Mouse (Mus musculus): Measurements from ENCODE around the gene Il3ra. TPM values are rescaled to one million over a fixed set of nuclear protein-coding genes. Genes with fewer than 3 reads are reported as not detected.
A peak's percentile ranks its signal among the peaks of the same experiment; 100 is the strongest.

Il3ra gene
- polyA plus RNA-seq, 1 experiment from 2014 or later = 2.1 TPM

DNA sequence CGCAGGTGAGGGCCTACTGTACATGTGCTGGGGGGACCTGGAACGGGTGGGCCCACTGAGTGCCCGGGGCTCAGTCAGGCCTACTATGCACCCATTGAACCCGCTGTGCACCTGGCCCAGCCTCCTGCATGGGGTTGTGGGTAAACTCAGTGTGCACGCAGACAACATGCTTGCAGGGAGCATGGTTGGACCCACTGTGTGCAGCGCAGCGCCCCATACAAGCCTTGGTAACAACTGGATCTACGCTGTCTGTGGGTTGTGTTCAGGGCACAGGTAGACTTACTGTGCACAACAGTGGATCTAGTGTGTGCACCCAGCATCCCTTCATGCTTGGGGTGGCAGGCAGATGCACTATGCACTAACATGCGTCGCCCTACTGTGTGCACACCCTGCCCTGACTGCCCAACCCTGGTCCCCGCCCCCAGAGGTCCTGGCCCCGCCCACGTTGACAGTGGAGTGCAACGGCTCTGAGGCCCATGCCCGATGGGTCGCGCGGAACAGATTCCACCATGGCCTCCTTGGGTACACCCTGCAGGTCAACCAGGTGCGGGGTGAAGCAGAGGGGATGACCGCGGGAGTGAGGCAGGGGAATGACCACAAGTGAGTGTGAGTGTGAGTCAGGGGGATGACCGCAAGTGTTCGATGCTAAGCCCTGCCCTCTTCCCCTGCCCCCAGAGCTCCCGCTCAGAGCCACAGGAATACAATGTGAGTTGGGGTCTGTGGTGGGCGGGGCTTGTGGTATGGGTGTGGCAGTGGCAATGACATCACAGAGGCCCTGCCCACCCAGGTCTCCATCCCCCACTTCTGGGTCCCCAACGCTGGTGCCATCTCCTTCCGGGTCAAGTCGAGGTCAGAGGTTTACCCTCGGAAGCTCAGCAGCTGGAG, 4.4 kb downstream of the Il3ra start:
- no peak for ATAC-seq (replicated peaks)
- Histone ChIP-seq H3K4me1 (0 out of 2 replicates have a peak, but pooled peaks cover 7% of the 10 kb centered on the region), H3K36me3 (no peaks in the 10 kb centered on the region), H3K4me3 (no peak overlapping the region), H3K4me2 (replicated peaks) (no peak overlapping the region), H3K27me3 (no peaks in the 10 kb centered on the region), H3K9ac (replicated peaks) (no peak overlapping the region), H3K9me3 (peaks cover 24% of the 10 kb centered on the region), H3K27ac (replicated peaks) (no peak overlapping the region)
- 96% methylated on average over 29 of the region's 29 CpGs for WGBS

DNA sequence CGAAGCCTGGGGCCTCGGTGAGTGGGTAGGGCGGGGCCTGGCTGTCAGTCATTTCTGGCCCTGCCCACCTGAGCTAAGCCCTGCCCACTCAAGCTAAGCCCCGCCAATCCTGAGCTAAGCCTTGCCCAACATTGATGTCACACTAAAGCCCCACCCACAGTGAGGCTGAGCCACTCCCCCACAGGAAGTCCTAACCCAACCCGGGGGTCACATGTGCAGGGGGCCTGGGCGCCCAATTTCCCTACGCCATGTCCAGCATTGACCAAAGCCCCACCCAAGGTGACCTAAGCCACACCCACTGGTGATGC, 5.0 kb downstream of the Il3ra start:
- 96% methylated on average over 7 of the region's 7 CpGs for WGBS

GRCm38 (mm10) chr14:14351721-14352590, 5.9 kb downstream of the Il3ra start:
- Histone ChIP-seq H3K4me3 (no peak overlapping the region), H3K36me3 (no peaks in the 10 kb centered on the region), H3K9me3 (peaks cover 24% of the 10 kb centered on the region), H3K4me2 (replicated peaks) (no peak overlapping the region), H3K4me1 (no peaks in the 10 kb centered on the region), H3K27ac (replicated peaks) (0 out of 2 replicates have a peak overlapping the region, but pooled peaks have one; percentile 32), H3K9ac (replicated peaks) (no peak overlapping the region), H3K27me3 (no peaks in the 10 kb centered on the region)
- peak; percentile 60 for ATAC-seq (replicated peaks)
- WGBS = 81% methylated on average over 9 of the region's 9 CpGs

More for the DNA sequence above, 5.0 kb downstream of the Il3ra start:
- H3K4me3 ChIP-seq = no peak overlapping the region
- no peaks in the 10 kb centered on the region for H3K36me3 ChIP-seq
- no peak overlapping the region for H3K27ac ChIP-seq (replicated peaks)
- ATAC-seq (replicated peaks) = no peak
- no peak overlapping the region for H3K4me2 ChIP-seq (replicated peaks)
- H3K27me3 ChIP-seq = no peaks in the 10 kb centered on the region
- H3K4me1 ChIP-seq = 0 out of 2 replicates have a peak, but pooled peaks cover 7% of the 10 kb centered on the region
- no peak overlapping the region for H3K9ac ChIP-seq (replicated peaks)
- peaks cover 24% of the 10 kb centered on the region for H3K9me3 ChIP-seq

DNA sequence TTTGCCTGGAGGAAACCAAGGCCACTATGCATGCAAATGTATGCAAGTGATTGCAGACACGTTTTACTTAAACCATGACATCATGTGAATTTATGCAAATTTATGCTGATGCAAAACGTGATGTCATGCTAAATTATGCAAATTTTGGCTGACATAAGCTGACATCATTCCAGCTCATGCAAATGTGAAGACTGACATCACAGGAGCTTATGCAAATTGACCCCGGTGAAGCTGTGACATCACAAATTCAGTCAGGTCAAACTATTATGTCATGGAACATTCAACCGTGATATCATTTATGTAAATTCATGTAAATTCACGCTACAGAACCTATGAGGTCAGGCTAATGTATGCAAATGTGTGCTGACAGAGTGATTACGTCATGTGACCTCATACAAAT, 6.5 kb downstream of the Il3ra start:
- Histone ChIP-seq H3K36me3 (no peaks in the 10 kb centered on the region), H3K4me1 (no peaks in the 10 kb centered on the region), H3K27ac (replicated peaks) (0 out of 2 replicates have a peak overlapping the region, but pooled peaks have one; percentile 32), H3K27me3 (no peaks in the 10 kb centered on the region), H3K4me3 (no peak overlapping the region), H3K9me3 (peaks cover 24% of the 10 kb centered on the region), H3K4me2 (replicated peaks) (no peak overlapping the region), H3K9ac (replicated peaks) (no peak overlapping the region)
- WGBS = 67% methylated on average over 6 of the region's 6 CpGs
- peak; percentile 12; the same call in 1 of the 2 replicates for ATAC-seq (replicated peaks)

DNA sequence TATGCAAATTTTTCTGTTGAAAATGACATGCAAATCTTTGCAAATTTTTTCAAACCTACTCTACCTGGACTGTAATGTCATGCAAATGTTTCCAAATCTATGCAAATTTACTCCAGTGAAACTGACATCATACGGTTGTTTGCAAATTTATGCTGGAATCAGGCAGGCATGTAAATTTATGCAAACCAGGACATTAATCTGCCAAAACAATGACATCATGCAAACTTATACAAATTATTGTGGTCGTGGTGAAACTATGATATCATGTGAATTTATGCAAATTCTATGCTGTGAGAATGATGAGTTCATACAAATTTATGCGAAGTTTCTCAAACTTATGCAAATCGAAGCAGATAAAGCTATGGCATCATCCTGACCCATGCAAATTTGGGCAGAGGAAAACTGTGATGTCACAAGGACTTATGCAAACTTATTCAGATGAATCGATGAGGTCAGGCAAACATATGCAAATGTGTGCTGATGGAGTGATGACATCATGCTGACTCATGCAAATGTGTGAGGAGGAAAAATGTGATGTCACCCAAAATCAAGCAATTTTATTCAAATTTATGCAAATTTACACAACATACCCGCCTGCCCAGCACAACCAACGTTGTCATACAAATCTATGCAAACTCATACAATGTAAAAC, 7.1 kb downstream of the Il3ra start:
- Histone ChIP-seq H3K9ac (replicated peaks) (no peak overlapping the region), H3K27ac (replicated peaks) (no peak overlapping the region), H3K4me3 (no peak overlapping the region), H3K9me3 (peaks cover 23% of the 10 kb centered on the region), H3K36me3 (no peaks in the 10 kb centered on the region), H3K4me1 (no peaks in the 10 kb centered on the region), H3K4me2 (replicated peaks) (no peak overlapping the region), H3K27me3 (no peaks in the 10 kb centered on the region)
- ATAC-seq (replicated peaks) = 0 out of 2 replicates have a peak, but pooled peaks have one; percentile 4
- WGBS = 75% methylated on average over 7 of the region's 7 CpGs

DNA sequence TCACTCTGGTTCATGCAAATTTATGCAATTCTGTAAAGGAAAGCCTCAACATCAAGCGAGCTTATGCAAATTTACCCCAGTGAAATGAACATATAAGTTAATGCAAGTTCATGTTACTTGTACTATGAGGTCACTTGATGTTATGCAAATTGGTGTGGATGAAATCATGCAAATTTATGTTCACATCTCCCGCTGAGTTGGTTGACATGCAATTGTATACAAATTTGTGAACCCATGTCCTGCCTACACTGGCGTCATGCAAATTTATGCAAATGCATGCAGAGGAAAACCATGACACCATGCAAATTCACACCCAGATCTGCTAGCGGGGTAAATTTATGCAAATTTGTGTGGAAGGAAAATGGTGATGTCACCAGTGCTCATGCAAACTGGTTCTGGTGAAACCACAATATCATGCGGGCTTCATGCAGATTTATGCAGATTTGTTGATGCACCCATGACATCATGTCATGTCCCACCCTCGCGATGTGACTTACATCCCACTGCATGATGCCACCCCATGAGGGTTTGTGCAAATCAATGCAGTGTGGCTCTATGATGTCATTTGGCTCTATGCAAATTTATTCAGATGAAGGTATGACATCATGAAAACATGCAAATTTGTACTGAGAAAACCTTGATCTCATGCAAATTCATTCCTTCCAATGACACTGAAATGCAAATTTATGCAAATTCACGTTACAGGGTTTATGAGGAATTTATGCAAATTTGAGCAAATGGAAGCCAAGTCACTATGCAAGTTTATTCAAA, 7.8 kb downstream of the Il3ra start:
- ATAC-seq (replicated peaks) = peak; percentile 12; the same call in 1 of the 2 replicates
- peaks cover 21% of the 10 kb centered on the region for H3K9me3 ChIP-seq
- no peak overlapping the region for H3K4me3 ChIP-seq
- no peak overlapping the region for H3K9ac ChIP-seq (replicated peaks)
- no peak overlapping the region for H3K4me2 ChIP-seq (replicated peaks)
- H3K36me3 ChIP-seq = no peaks in the 10 kb centered on the region
- 83% methylated on average over 8 of the region's 8 CpGs for WGBS
- no peak overlapping the region for H3K27ac ChIP-seq (replicated peaks)
- H3K27me3 ChIP-seq = no peaks in the 10 kb centered on the region
- H3K4me1 ChIP-seq = no peaks in the 10 kb centered on the region

DNA sequence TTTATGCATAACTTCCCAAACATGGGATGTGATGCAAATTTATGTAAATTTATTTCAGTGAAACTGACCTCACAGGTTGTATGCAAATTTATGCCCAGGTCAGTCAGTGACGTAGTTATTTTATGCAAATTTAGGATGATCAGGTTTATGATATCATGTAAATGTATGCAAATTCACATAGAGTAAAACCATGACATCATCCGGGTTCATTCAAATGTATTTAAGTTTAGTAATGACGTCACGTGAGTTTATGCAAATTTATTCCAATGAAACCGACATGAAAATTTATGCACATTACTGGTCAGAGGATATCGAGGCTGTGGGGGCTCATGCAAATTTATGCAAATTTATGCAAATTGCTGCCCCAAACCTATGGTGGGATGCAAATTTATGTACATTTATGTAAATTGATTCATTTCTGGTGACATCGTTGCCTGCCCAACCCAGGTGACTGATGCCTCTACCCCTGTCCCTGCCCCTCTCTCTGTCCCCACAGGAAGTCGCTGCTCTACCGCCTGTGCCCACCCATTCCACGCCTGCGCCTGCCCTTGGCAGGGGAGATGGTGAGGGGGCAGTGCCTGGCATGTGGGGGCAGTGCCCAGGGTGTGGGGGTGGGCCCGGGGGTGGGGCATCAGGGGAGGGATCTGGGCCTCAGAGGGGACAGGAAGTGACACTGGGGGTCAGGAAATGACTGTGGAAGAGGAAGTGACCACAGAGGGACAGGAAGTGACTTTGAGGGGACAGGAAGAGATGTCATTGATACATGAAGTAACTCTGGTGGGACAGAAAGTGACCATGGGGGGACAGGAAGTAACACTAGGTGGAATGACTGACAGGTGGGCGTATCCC, 8.7 kb downstream of the Il3ra start:
- ATAC-seq (replicated peaks) = 0 out of 2 replicates have a peak, but pooled peaks have one; percentile 27
- no peaks in the 10 kb centered on the region for H3K36me3 ChIP-seq
- no peak overlapping the region for H3K4me2 ChIP-seq (replicated peaks)
- no peak overlapping the region for H3K27ac ChIP-seq (replicated peaks)
- H3K9me3 ChIP-seq = peaks cover 21% of the 10 kb centered on the region
- H3K4me3 ChIP-seq = no peak overlapping the region
- 79% methylated on average over 13 of the region's 13 CpGs for WGBS
- no peaks in the 10 kb centered on the region for H3K27me3 ChIP-seq
- H3K9ac ChIP-seq (replicated peaks) = no peak overlapping the region
- no peaks in the 10 kb centered on the region for H3K4me1 ChIP-seq

DNA sequence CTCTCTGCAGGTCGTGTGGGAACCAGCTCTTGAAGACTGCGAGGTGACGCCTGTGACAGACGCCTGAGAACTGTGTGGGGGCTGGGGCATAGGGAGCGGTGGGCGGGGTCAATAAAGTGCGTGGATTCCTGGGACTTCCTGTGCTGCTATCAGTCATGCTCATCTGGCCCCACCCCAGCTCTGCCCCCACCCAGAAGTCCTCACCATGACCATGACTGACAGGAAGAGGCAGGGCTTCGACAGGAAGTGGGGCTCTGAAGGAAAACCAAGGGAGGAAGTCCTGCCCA, 9.2 kb downstream of the Il3ra start:
- 0 out of 2 replicates have a peak, but pooled peaks have one; percentile 2 for ATAC-seq (replicated peaks)
- no peaks in the 10 kb centered on the region for H3K4me1 ChIP-seq
- H3K36me3 ChIP-seq = no peaks in the 10 kb centered on the region
- H3K27me3 ChIP-seq = no peaks in the 10 kb centered on the region
- H3K27ac ChIP-seq (replicated peaks) = no peak overlapping the region
- whole genome bisulfite sequencing = 92% methylated on average over 8 of the region's 8 CpGs
- H3K4me3 ChIP-seq = no peak overlapping the region
- H3K4me2 ChIP-seq (replicated peaks) = no peak overlapping the region
- no peak overlapping the region for H3K9ac ChIP-seq (replicated peaks)
- H3K9me3 ChIP-seq = peaks cover 16% of the 10 kb centered on the region; the same call in 1 of the 2 replicates

DNA sequence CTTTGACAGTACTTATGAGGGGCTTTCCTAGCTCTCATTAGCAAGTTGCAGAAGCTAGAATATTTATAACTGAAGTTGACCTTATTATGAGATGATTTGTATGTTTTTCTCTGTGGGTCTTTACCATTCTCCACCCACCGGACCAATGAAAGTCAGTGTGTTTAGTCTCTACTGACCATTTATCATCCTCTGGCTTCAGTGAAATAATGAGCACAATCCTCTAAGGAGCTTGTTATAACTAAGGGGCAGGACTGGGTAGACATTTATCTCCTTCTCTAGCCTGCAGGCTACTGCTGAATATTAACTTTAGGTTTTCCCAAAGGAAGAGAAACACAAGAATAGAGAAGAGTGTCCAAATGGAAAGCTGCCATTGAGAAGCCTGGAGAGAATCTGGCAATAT, 49.5 kb downstream of the Il3ra start:
- 84% methylated on average over 1 of the region's 1 CpGs for WGBS
- no peak for ATAC-seq (replicated peaks)
- no peaks in the 10 kb centered on the region for H3K27me3 ChIP-seq

DNA sequence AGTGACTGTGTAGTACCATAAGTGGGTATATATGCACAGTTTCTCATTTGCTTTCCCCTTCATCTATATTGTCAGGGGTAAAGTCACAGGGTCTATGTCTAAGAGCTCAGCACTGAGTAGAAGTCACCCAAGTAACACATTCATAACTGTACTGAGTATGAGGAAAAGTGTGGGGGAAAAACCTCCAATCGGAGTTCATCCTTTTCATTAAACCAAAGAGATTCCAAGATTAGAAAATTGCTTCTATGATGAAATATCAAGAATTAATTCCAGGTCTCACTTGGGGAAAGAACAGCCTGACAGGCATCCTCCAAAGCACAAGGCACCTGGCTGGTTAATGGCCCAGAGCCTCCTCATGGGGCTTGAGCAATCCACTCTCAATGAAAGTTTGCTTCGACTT, 54.9 kb downstream of the Il3ra start, which contains the start of gene Olfr721-ps1:
TSS of gene Olfr721-ps1 (plus strand) at position 301 of the 400 bp plus-strand sequence.
- Histone ChIP-seq H3K4me3 (no peak within 1 kb of the TSS), H3K9ac (replicated peaks) (no peak within 1 kb of the TSS), H3K27me3 (no peaks in the 10 kb centered on the region), H3K9me3 (no peaks in the 10 kb centered on the region), H3K27ac (replicated peaks) (no peak within 1 kb of the TSS), H3K4me1 (no peaks in the 10 kb centered on the region), H3K36me3 (no peaks in the 10 kb centered on the region), H3K4me2 (replicated peaks) (no peak within 1 kb of the TSS)
- ATAC-seq (replicated peaks) = no peak
- WGBS = 89% methylated on average over 2 of the region's 2 CpGs

More for the DNA sequence above, 49.5 kb downstream of the Il3ra start:
- no peaks in the 10 kb centered on the region for H3K36me3 ChIP-seq
- no peaks in the 10 kb centered on the region for H3K4me1 ChIP-seq
- H3K4me3 ChIP-seq = no peak overlapping the region
- H3K27ac ChIP-seq (replicated peaks) = no peak overlapping the region
- no peaks in the 10 kb centered on the region for H3K9me3 ChIP-seq
- H3K9ac ChIP-seq (replicated peaks) = no peak overlapping the region
- H3K4me2 ChIP-seq (replicated peaks) = no peak overlapping the region
